ENCODE assay signal across 13 mouse cellular contexts in the genomic region with DNA sequence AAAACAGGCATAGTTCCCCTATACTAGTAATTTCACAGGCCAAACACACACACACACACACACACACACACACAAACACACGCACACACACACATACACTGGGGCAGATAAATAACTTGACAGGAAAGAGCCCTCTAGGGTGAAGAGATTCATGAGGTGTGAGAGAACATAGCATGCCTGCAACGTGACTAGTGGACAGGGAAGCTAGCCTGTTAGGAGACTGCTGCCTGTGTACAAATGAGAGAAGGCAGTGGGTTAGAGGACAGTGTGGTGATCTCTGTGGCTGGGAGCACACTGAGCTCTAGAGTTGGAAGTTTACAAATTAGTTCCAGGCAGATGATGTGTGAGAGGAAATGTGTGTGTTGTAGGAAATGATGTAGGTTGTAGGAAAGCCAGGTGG. TPM values are rescaled to one million over a fixed set of nuclear protein-coding genes. Genes with fewer than 3 reads are reported as not detected.
DNase-seq lines count a peak whose midpoint lies in the region; ATAC-seq and TF ChIP-seq lines count a peak whose summit lies in the region.
"Had no signal": no experiment of that assay in that cellular context is flagged by ENCODE, and none has a peak within 500 bp of the region (broad histone marks: within the 10 kb centered on the region; RNA-seq: fewer than 3 reads in every experiment).

No protein-coding gene starts in this region.

- H3K9me3 ChIP-seq in heart, embryonic 11.5 days (replicated peaks; ENCODE audit: control insufficient read depth, low read length) = no peaks in the 10 kb centered on the region
- H3K9me3 ChIP-seq in intestine, embryonic 15.5 days = no peaks in the 10 kb centered on the region
- no peaks in the 10 kb centered on the region for H3K9me3 ChIP-seq in intestine, postnatal 0 days (ENCODE audit: control insufficient read depth)
- no peaks in the 10 kb centered on the region for H3K9me3 ChIP-seq in neural tube, embryonic 13.5 days
- no peaks in the 10 kb centered on the region for H3K9me3 ChIP-seq in neural tube, embryonic 15.5 days (replicated peaks)

- no peak for DNase-seq in heart, postnatal 25 days (ENCODE audit: low spot score)
- DNase-seq in testis, postnatal 10 days (ENCODE audit: low spot score) = no peak
- no peak for DNase-seq in gastrocnemius, postnatal 4 days (ENCODE audit: low spot score in 2 of 2)
- DNase-seq: cerebellum, adult 8-10 months; gastrocnemius, postnatal 10 days; kidney, postnatal 10 days had no signal

- no peak overlapping the region for H3K4me3 ChIP-seq in heart, embryonic 11.5 days (ENCODE audit: low read depth, low read length)
- no peak overlapping the region for H3K4me3 ChIP-seq in intestine, embryonic 15.5 days (replicated peaks)
- H3K4me3 ChIP-seq in intestine, postnatal 0 days (ENCODE audit: low read depth, low read length) = no peak overlapping the region
- no peak overlapping the region for H3K4me3 ChIP-seq in neural tube, embryonic 13.5 days
- no peak overlapping the region for H3K4me3 ChIP-seq in neural tube, embryonic 15.5 days (replicated peaks)

- H3K4me1 ChIP-seq in heart, embryonic 11.5 days (ENCODE audit: control insufficient read depth, insufficient read depth, low read length) = peaks cover 8% of the 10 kb centered on the region
- peaks cover 8% of the 10 kb centered on the region for H3K4me1 ChIP-seq in intestine, embryonic 15.5 days (replicated peaks)
- H3K4me1 ChIP-seq in intestine, postnatal 0 days (replicated peaks; ENCODE audit: control insufficient read depth, insufficient read depth, low read length) = no peaks in the 10 kb centered on the region
- H3K4me1 ChIP-seq in neural tube, embryonic 13.5 days (replicated peaks) = peaks cover 33% of the 10 kb centered on the region
- H3K4me1 ChIP-seq in neural tube, embryonic 15.5 days = peaks cover 28% of the 10 kb centered on the region

- WGBS in heart, embryonic 11.5 days (ENCODE audit: insufficient replicate concordance) = 28% methylated on average over 2 of the region's 2 CpGs
- WGBS in intestine, embryonic 15.5 days = 56% methylated on average over 2 of the region's 2 CpGs
- 62% methylated on average over 2 of the region's 2 CpGs for WGBS in intestine, postnatal 0 days
- WGBS in neural tube, embryonic 13.5 days = 52% methylated on average over 2 of the region's 2 CpGs
- 54% methylated on average over 2 of the region's 2 CpGs for WGBS in neural tube, embryonic 15.5 days

- TF ChIP-seq CTCF in intestine, postnatal 0 days (IDR thresholded peaks at IDR 0.05; ENCODE audit: low read depth) = no peak

- no peak overlapping the region for H3K4me2 ChIP-seq in heart, embryonic 11.5 days
- H3K4me2 ChIP-seq in intestine, embryonic 15.5 days (replicated peaks) = no peak overlapping the region
- H3K4me2 ChIP-seq in intestine, postnatal 0 days (replicated peaks; ENCODE audit: low read depth) = no peak overlapping the region
- no peak overlapping the region for H3K4me2 ChIP-seq in neural tube, embryonic 13.5 days
- no peak overlapping the region for H3K4me2 ChIP-seq in neural tube, embryonic 15.5 days

- ATAC-seq in heart, embryonic 11.5 days (replicated peaks; ENCODE audit: insufficient number of reproducible peaks, low FRiP score, low TSS enrichment) = peak; percentile 71
- no peak for ATAC-seq in intestine, embryonic 15.5 days
- ATAC-seq in intestine, postnatal 0 days = no peak
- ATAC-seq in neural tube, embryonic 13.5 days (ENCODE audit: low read depth) = no peak
- no peak for ATAC-seq in neural tube, embryonic 15.5 days (ENCODE audit: low FRiP score)
- ATAC-seq: forebrain, embryonic 16.5 days; Patski had no signal

- H3K9ac ChIP-seq in heart, embryonic 11.5 days (ENCODE audit: low read depth, low read length) = no peak overlapping the region
- H3K9ac ChIP-seq in intestine, embryonic 15.5 days = no peak overlapping the region
- no peak overlapping the region for H3K9ac ChIP-seq in intestine, postnatal 0 days (ENCODE audit: low read depth, low read length)
- H3K9ac ChIP-seq in neural tube, embryonic 13.5 days = no peak overlapping the region
- H3K9ac ChIP-seq in neural tube, embryonic 15.5 days (replicated peaks) = no peak overlapping the region

- H3K36me3 ChIP-seq in heart, embryonic 11.5 days (ENCODE audit: control insufficient read depth, insufficient read depth, low read length) = no peaks in the 10 kb centered on the region
- H3K36me3 ChIP-seq in intestine, embryonic 15.5 days = no peaks in the 10 kb centered on the region
- H3K36me3 ChIP-seq in intestine, postnatal 0 days (ENCODE audit: control insufficient read depth, insufficient read depth) = 0 out of 2 replicates have a peak, but pooled peaks cover 3% of the 10 kb centered on the region
- no peaks in the 10 kb centered on the region for H3K36me3 ChIP-seq in neural tube, embryonic 13.5 days
- no peaks in the 10 kb centered on the region for H3K36me3 ChIP-seq in neural tube, embryonic 15.5 days

- intact Hi-C loops in heart, postnatal 25 days (cut with DNase I) = loop anchor here (5.0 to 10.0 kb wide), 2 partner anchors 40 to 238 kb away; no protein-coding TSS in a partner anchor

- peak overlapping the region; percentile 4; the same call in 1 of the 2 replicates for H3K27ac ChIP-seq in heart, embryonic 11.5 days (ENCODE audit: low read depth, low read length)
- 0 out of 2 replicates have a peak overlapping the region, but pooled peaks have one; percentile 22 for H3K27ac ChIP-seq in intestine, embryonic 15.5 days
- H3K27ac ChIP-seq in intestine, postnatal 0 days (ENCODE audit: low read depth, low read length) = no peak overlapping the region; the same call in 1 of the 2 replicates
- 0 out of 2 replicates have a peak overlapping the region, but pooled peaks have one; percentile 40 for H3K27ac ChIP-seq in neural tube, embryonic 13.5 days (replicated peaks)
- H3K27ac ChIP-seq in neural tube, embryonic 15.5 days (replicated peaks) = no peak overlapping the region; the same call in 1 of the 2 replicates

- H3K27me3 ChIP-seq in heart, embryonic 11.5 days (ENCODE audit: control insufficient read depth, insufficient read depth, low read length) = no peaks in the 10 kb centered on the region
- H3K27me3 ChIP-seq in intestine, embryonic 15.5 days (replicated peaks) = no peaks in the 10 kb centered on the region
- H3K27me3 ChIP-seq in intestine, postnatal 0 days (replicated peaks; ENCODE audit: control insufficient read depth, insufficient read depth, low read length) = no peaks in the 10 kb centered on the region
- H3K27me3 ChIP-seq in neural tube, embryonic 13.5 days = no peaks in the 10 kb centered on the region
- H3K27me3 ChIP-seq in neural tube, embryonic 15.5 days (replicated peaks) = no peaks in the 10 kb centered on the region
- H3K27me3 ChIP-seq: Patski had no signal

RNA-seq across cellular contexts. Expression of a gene that starts 53.1 kb away (rescaled TPM):
- polyA plus RNA-seq in heart, embryonic 11.5 days (2014; fragmentation: Nextera tagmentation; extraction: Ambion mirVana) = 24.3 and 25.7 TPM in 2 replicates
- 10 to 100 TPM; 27.2 to 31.0 TPM for total RNA-seq in heart, postnatal 25 days (2021)
- 40.8 and 43.2 TPM in 2 replicates for polyA plus RNA-seq in intestine, embryonic 15.5 days (2015; fragmentation: Nextera tagmentation; extraction: Ambion mirVana)
- 17.9 and 18.0 TPM in 2 replicates for polyA plus RNA-seq in intestine, postnatal 0 days (2015; fragmentation: Nextera tagmentation; extraction: Ambion mirVana)
- 44.0 and 49.5 TPM in 2 replicates for polyA plus RNA-seq in neural tube, embryonic 13.5 days (2015; fragmentation: Nextera tagmentation; extraction: Ambion mirVana)
- polyA plus RNA-seq in neural tube, embryonic 15.5 days (2015; fragmentation: Nextera tagmentation; extraction: Ambion mirVana) = 33.9 and 40.9 TPM in 2 replicates
- total RNA-seq in gastrocnemius, postnatal 4 days (2021) = 10 to 100 TPM; 34.7 to 40.1 TPM

Comparison
In these comparisons a context has a peak if more than half of its experiments do, and no peak if none do; other contexts are left out.
1. H3K27ac ChIP-seq: peak in heart, embryonic 11.5 days (single experiment), intestine, embryonic 15.5 days (single experiment) and neural tube, embryonic 13.5 days (single experiment); none in intestine, postnatal 0 days (single experiment) and neural tube, embryonic 15.5 days (single experiment).